Mouse (Mus musculus) retina, adult 2 months (tissue): Measurements from ENCODE around the gene Dlgap1.

Experiments used
- DNase-seq: peaks from one replicate; pipeline ENCODE4 v3.0.0-alpha.2; 2012; ENCODE audit warnings: low read depth, low spot score

Gene Dlgap1

GRCm38 (mm10) chr17:70614407-70615060 lies 645.7 kb downstream of the Dlgap1 start:
- DNase-seq = no peak

GRCm38 (mm10) chr17:70622493-70622892 lies 653.6 kb downstream of the Dlgap1 start:
- DNase-seq = no peak

GRCm38 (mm10) chr17:70626396-70626795 lies 657.5 kb downstream of the Dlgap1 start:
- DNase-seq = no peak

- no peak for DNase-seq
Measured at GRCm38 (mm10) chr17:70626925-70627324, 658.1 kb downstream of the Dlgap1 start.

GRCm38 (mm10) chr17:70629653-70630378 lies 660.9 kb downstream of the Dlgap1 start:
- no peak for DNase-seq

- peak; percentile 36 for DNase-seq
Measured at GRCm38 (mm10) chr17:70633181-70633944, 664.5 kb downstream of the Dlgap1 start.

GRCm38 (mm10) chr17:70643211-70643610 lies 674.3 kb downstream of the Dlgap1 start:
- DNase-seq = no peak

- no peak for DNase-seq
Measured at GRCm38 (mm10) chr17:70646641-70647040, 677.8 kb downstream of the Dlgap1 start.

GRCm38 (mm10) chr17:70661382-70661781 lies 692.5 kb downstream of the Dlgap1 start:
- no peak for DNase-seq

- DNase-seq = no peak
Measured at GRCm38 (mm10) chr17:70663992-70664391, 695.1 kb downstream of the Dlgap1 start.

GRCm38 (mm10) chr17:70664484-70665040 lies 695.7 kb downstream of the Dlgap1 start:
- no peak for DNase-seq

- DNase-seq = no peak
Measured at GRCm38 (mm10) chr17:70673985-70674384, 705.1 kb downstream of the Dlgap1 start.

- DNase-seq = no peak
Measured at GRCm38 (mm10) chr17:70676522-70676921, 707.6 kb downstream of the Dlgap1 start.

- DNase-seq = peak; percentile 23
Measured at GRCm38 (mm10) chr17:70683561-70684167, 714.8 kb downstream of the Dlgap1 start.

- no peak for DNase-seq
Measured at GRCm38 (mm10) chr17:70690174-70690573, 721.3 kb downstream of the Dlgap1 start.

GRCm38 (mm10) chr17:70690598-70690997 lies 721.7 kb downstream of the Dlgap1 start:
- DNase-seq = no peak

- peak; percentile 23 for DNase-seq
Measured at GRCm38 (mm10) chr17:70706976-70707818, 738.3 kb downstream of the Dlgap1 start.

- no peak for DNase-seq
Measured at GRCm38 (mm10) chr17:70707819-70708140, 738.9 kb downstream of the Dlgap1 start.

- no peak for DNase-seq
Measured at GRCm38 (mm10) chr17:70709545-70709944, 740.7 kb downstream of the Dlgap1 start.

GRCm38 (mm10) chr17:70713470-70713869 lies 744.6 kb downstream of the Dlgap1 start:
- DNase-seq = no peak
